Mouse (Mus musculus) olfactory bulb, adult 2 months (tissue): ENCODE results near the gene Asb16. TPM values are rescaled to one million over a fixed set of nuclear protein-coding genes. Genes with fewer than 3 reads are reported as not detected.

Source experiments
- H3K27ac ChIP-seq: fragments of 200-500 bp; 2 replicates; pipeline ENCODE4 v1.5.1; 2012; ENCODE audit warnings: low read depth, low read length; ENCODE audit not compliant: insufficient read depth
- H3K4me1 ChIP-seq: fragments of 200-500 bp; 2 replicates; pipeline ENCODE4 v1.6.1; 2012; ENCODE audit warnings: low read length; ENCODE audit not compliant: control insufficient read depth, insufficient read depth
- H3K4me3 ChIP-seq: fragments of 200-500 bp; 2 replicates; pipeline ENCODE4 v1.5.1; 2012; ENCODE audit warnings: mild to moderate bottlenecking, low read depth, low read length, moderate library complexity; ENCODE audit not compliant: insufficient read depth
- CTCF ChIP-seq: fragments of 200-500 bp; IDR thresholded peaks from 2 replicates; pipeline ENCODE4 v1.5.1; 2012; ENCODE audit warnings: low read depth, mild to moderate bottlenecking, low read length, moderate library complexity; ENCODE audit not compliant: insufficient read depth
- POLR2A ChIP-seq: fragments of 200-500 bp; IDR thresholded peaks from 2 replicates; pipeline ENCODE4 v1.6.1; 2012; ENCODE audit warnings: mild to moderate bottlenecking, low read depth, low read length, moderate library complexity; ENCODE audit not compliant: insufficient read depth
- WGBS: fragments of 180-500 bp; shearing (Covaris S2); methylation state at CpG from one replicate; pipeline ENCODE4 v1.1.7; 2018; 5-methylcytosine and 5-hydroxymethylcytosine counted together
- polyA plus RNA-seq: library from polyadenylated mRNA; stranded (reverse); fragments of >200 nt; gene quantifications from 2 replicates; pipeline ENCODE4 v1.2.4, GENCODE M21; 2012; ENCODE audit warnings: low replicate concordance; ENCODE audit not compliant: missing spikeins, insufficient read depth, insufficient read length

Gene Asb16
- polyA plus RNA-seq, 1 experiment = not detected

GRCm38 (mm10) chr11:102224686-102225085 lies 43.9 kb upstream of the Asb16 start:
- H3K4me3 ChIP-seq = peak overlapping the region; percentile 24
- TF ChIP-seq CTCF (no peak), POLR2A (no peak)
- peaks cover 74% of the 10 kb centered on the region for H3K4me1 ChIP-seq
- WGBS = 12% methylated on average over 22 of the region's 22 CpGs
- H3K27ac ChIP-seq = no peak overlapping the region

- TF ChIP-seq POLR2A (no peak), CTCF (no peak)
- H3K4me1 ChIP-seq = peaks cover 68% of the 10 kb centered on the region
- peak overlapping the region; percentile 24; the same call in 1 of the 2 replicates for H3K4me3 ChIP-seq
- WGBS = 22% methylated on average over 5 of the region's 5 CpGs
- no peak overlapping the region for H3K27ac ChIP-seq
Observed at GRCm38 (mm10) chr11:102225221-102225620, 43.3 kb upstream of the Asb16 start.

- WGBS = 59% methylated on average over 12 of the region's 12 CpGs
- H3K4me1 ChIP-seq = peaks cover 61% of the 10 kb centered on the region
- no peak for TF ChIP-seq POLR2A
- TF ChIP-seq CTCF = no peak
- H3K4me3 ChIP-seq = peak overlapping the region; percentile 86
- no peak overlapping the region for H3K27ac ChIP-seq
Observed at GRCm38 (mm10) chr11:102226067-102226978, 42.2 kb upstream of the Asb16 start.

GRCm38 (mm10) chr11:102227270-102228190 lies 41.0 kb upstream of the Asb16 start:
- Histone ChIP-seq H3K4me3 (peak overlapping the region; percentile 86), H3K4me1 (peaks cover 50% of the 10 kb centered on the region), H3K27ac (peak overlapping the region; percentile 93)
- TF ChIP-seq POLR2A = no peak
- TF ChIP-seq CTCF = no peak
- 11% methylated on average over 12 of the region's 12 CpGs for WGBS

GRCm38 (mm10) chr11:102228191-102228545 lies 40.4 kb upstream of the Asb16 start:
- 8% methylated on average over 9 of the region's 9 CpGs for WGBS
- TF ChIP-seq CTCF (no peak), POLR2A (no peak)
- H3K4me3 ChIP-seq = peak overlapping the region; percentile 86
- peaks cover 43% of the 10 kb centered on the region for H3K4me1 ChIP-seq
- H3K27ac ChIP-seq = peak overlapping the region; percentile 93; the same call in 1 of the 2 replicates

GRCm38 (mm10) chr11:102228646-102229268 lies 39.8 kb upstream of the Asb16 start:
- H3K4me3 ChIP-seq = peak overlapping the region; percentile 86
- 5% methylated on average over 7 of the region's 7 CpGs for whole genome bisulfite sequencing
- peak overlapping the region; percentile 93 for H3K27ac ChIP-seq
- TF ChIP-seq POLR2A (no peak), CTCF (no peak)
- H3K4me1 ChIP-seq = peaks cover 37% of the 10 kb centered on the region

- under 1% methylated on average over 46 of the region's 47 CpGs for WGBS
- peaks cover 31% of the 10 kb centered on the region for H3K4me1 ChIP-seq
- H3K4me3 ChIP-seq = peak overlapping the region; percentile 86
- peak overlapping the region; percentile 93 for H3K27ac ChIP-seq
- TF ChIP-seq POLR2A = no peak
- no peak for TF ChIP-seq CTCF
Observed at GRCm38 (mm10) chr11:102229331-102229953, 39.1 kb upstream of the Asb16 start.
